Mouse (Mus musculus) gastrocnemius, postnatal 25 days (tissue): Measurements from ENCODE around the gene Myf5. TPM values are rescaled to one million over a fixed set of nuclear protein-coding genes. Genes with fewer than 3 reads are reported as not detected.

ENCODE experiments used
- DNase-seq: peaks from one replicate; pipeline ENCODE4 v3.0.0; 2022
- long read RNA-seq, 2 experiments: library from polyadenylated mRNA; stranded (forward); transcript quantifications; one replicate each; pipeline ENCODE4 v2.0.0; 2021
- total RNA-seq, 2 experiments: library from RNA; stranded (reverse); gene quantifications; 1 replicate in 1 of 2; 2 replicates in 1 of 2; pipeline ENCODE4 v1.2.3; 2021

Gene Myf5
- total RNA-seq, result 1 to 10 TPM; 2.1 to 2.3 TPM
- long read RNA-seq, experiment 1, partial matches to known transcripts, result 0 of 3 reads
- long read RNA-seq, experiment 1, other reads (novel, unspliced or antisense), result 2 of 3 reads
- long read RNA-seq, experiment 2, partial matches to known transcripts, result 1 of 3 reads
- long read RNA-seq, experiment 2, other reads (novel, unspliced or antisense), result 0 of 3 reads

- DNase-seq, result no peak
These were observed at the start of gene Myf5 for GRCm38 (mm10) chr10:107485870-107486269. Gene Myf5, minus strand, starts transcription at chr10:107486134.

- DNase-seq, result no peak
These were observed 42.8 kb upstream of the Myf5 start for GRCm38 (mm10) chr10:107528758-107529157.

GRCm38 (mm10) chr10:107519216-107519615 is 33.3 kb upstream of the Myf5 start:
- DNase-seq, result no peak

GRCm38 (mm10) chr10:107516641-107517040 is 30.7 kb upstream of the Myf5 start:
- no peak for DNase-seq

- DNase-seq, result no peak
These were observed 28.8 kb upstream of the Myf5 start for GRCm38 (mm10) chr10:107514735-107515134.

GRCm38 (mm10) chr10:107506397-107506796 is 20.5 kb upstream of the Myf5 start:
- DNase-seq, result peak; percentile 34

GRCm38 (mm10) chr10:107503430-107503829 is 17.5 kb upstream of the Myf5 start:
- DNase-seq, result no peak

GRCm38 (mm10) chr10:107502193-107502592 is 16.3 kb upstream of the Myf5 start:
- DNase-seq, result no peak

GRCm38 (mm10) chr10:107499656-107500055 is 13.7 kb upstream of the Myf5 start:
- peak; percentile 61 for DNase-seq

GRCm38 (mm10) chr10:107496402-107496801 is 10.5 kb upstream of the Myf5 start:
- DNase-seq, result no peak

- no peak for DNase-seq
These were observed 8.6 kb upstream of the Myf5 start, which contains the start of gene Myf6 for GRCm38 (mm10) chr10:107494568-107494967. Gene Myf6, minus strand, starts transcription at chr10:107494737.

GRCm38 (mm10) chr10:107493580-107494474 is 7.9 kb upstream of the Myf5 start:
- no peak for DNase-seq

GRCm38 (mm10) chr10:107492867-107493579 is 7.1 kb upstream of the Myf5 start:
- no peak for DNase-seq

GRCm38 (mm10) chr10:107488654-107489315 is 2.9 kb upstream of the Myf5 start:
- no peak for DNase-seq

- no peak for DNase-seq
These were observed 836 bp upstream of the Myf5 start for GRCm38 (mm10) chr10:107486770-107487169.

- no peak for DNase-seq
These were observed 1.9 kb downstream of the Myf5 start for GRCm38 (mm10) chr10:107484050-107484449.

- no peak for DNase-seq
These were observed 12.4 kb downstream of the Myf5 start for GRCm38 (mm10) chr10:107473497-107473896.

GRCm38 (mm10) chr10:107471712-107472111 is 14.2 kb downstream of the Myf5 start:
- no peak for DNase-seq

- DNase-seq, result no peak
These were observed 18.1 kb downstream of the Myf5 start for GRCm38 (mm10) chr10:107467819-107468218.

GRCm38 (mm10) chr10:107449496-107450330 is 36.2 kb downstream of the Myf5 start:
- no peak for DNase-seq

- no peak for DNase-seq
These were observed 43.2 kb downstream of the Myf5 start for GRCm38 (mm10) chr10:107442781-107443180.
